Mouse (Mus musculus) layer of hippocampus, adult 8-10 months (tissue): ENCODE measurements around the gene Iscu. TPM values are rescaled to one million over a fixed set of nuclear protein-coding genes. Genes with fewer than 3 reads are reported as not detected.
A peak's percentile ranks its signal among the peaks of the same experiment; 100 is the strongest.

Experiments used
- DNase-seq, 2 experiments: peaks; one replicate each; pipeline ENCODE4 v3.0.0; 2022; ENCODE audit warnings: low spot score in 2 of 2
- total RNA-seq, 4 experiments: library from RNA; stranded (reverse); gene quantifications; 2 replicates each; pipeline ENCODE4 v1.2.4; 2022

The Iscu gene
- total RNA-seq: 100 to 1,000 TPM; 117 to 135 (median 126) TPM

GRCm38 (mm10) chr5:113772450-113772895 is at the start of gene Iscu, which contains the start of gene Sart3:
Gene Iscu, plus strand, starts transcription at chr5:113772748.
Gene Sart3, minus strand, starts transcription at chr5:113772510.
- DNase-seq: peak; percentile 85 to 90

- DNase-seq: no peak
These were observed 48.8 kb upstream of the Iscu start for GRCm38 (mm10) chr5:113723567-113724237.

DNA sequence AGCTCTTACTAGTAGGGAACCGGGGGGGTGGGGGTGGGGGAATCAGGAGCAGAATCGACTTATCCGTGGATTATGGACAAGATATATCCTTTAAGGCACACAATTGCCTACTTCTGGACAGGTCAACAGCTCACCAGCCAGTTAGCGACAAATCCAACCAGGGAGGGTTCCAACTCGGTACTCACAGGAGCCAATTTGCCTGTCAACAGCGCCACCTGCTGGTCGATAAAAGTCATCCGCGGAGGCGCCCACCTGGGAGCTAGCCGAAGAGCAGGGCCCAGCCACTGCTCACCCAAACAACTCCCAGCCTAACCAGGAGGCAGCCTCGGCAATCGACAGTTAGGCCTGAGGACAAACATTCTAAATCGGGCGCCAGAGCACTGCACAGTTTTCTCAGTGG is 48.1 kb upstream of the Iscu start, which contains the start of gene 1700069L16Rik:
TSS of gene 1700069L16Rik (minus strand) at position 327 of the 400 bp plus-strand sequence.
- peak; percentile 75 to 92 for DNase-seq

GRCm38 (mm10) chr5:113725417-113725816 is 47.1 kb upstream of the Iscu start:
- no peak for DNase-seq

DNA sequence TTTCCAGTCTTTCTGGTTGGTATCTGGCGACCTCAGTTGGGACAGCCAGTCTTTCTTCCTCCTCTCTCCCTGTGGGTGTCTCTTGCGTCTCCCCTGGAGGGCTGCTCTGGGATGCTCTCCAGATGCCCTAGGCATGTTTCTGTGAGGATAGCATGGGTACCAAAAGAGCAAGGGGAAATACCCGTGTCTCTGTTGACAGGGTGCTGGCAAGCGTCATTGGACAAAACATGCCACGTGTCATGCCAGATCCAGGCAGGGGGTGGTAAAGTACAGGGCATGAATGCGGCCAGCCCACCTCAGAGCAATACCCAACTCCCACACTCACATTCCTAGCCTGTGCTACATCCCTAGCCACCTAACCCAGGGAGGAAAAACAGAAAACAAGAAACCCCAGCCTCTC is 45.9 kb upstream of the Iscu start:
- no peak for DNase-seq

GRCm38 (mm10) chr5:113727238-113727637 is 45.3 kb upstream of the Iscu start:
- DNase-seq: no peak

DNA sequence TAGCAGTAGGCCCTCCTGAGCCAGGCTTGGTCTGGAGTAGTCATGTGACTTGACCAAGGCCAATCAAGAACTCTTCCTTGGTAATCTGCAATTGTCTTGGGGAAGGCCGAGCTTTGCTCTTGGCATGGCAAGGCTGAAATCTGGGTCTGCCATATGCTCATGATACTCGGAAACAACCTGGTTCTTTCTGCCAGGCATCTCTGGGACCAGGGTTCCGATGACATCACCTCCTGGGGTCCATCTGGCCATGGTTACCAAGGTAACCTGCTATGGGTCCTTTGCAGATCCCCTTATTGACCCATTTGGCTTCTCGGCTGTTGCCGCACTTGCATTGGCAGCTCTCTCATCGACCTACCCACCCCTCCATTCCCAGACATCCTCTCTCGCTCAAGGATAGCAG is 44.5 kb upstream of the Iscu start:
- no peak for DNase-seq

- no peak for DNase-seq
These were observed 43.9 kb upstream of the Iscu start for GRCm38 (mm10) chr5:113728691-113729090.

DNA sequence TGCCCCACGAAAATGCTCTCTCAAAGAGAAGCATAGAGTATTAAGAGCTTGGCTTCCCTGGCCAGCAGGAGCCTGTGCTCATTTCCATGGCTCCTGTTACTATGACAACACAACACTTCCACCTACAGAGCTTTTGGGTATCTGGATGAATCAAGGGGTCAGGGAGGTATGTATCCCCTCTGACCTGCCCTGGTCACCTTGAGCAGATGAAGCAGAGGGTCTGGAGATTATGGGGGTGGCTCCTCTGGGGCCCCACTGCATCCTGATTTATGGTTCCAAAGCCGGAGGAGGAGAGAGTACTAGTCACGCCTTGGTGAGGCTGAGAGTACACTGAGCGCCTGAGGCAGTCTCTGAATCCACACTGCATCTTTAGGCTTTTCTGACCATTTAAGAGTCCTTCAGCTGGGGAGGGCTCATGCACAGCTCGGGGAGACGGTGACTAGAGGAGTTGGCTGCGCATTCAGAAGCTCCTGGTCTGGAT is 41.9 kb upstream of the Iscu start:
- DNase-seq: peak in 1 of 2 experiments; percentile 39

DNA sequence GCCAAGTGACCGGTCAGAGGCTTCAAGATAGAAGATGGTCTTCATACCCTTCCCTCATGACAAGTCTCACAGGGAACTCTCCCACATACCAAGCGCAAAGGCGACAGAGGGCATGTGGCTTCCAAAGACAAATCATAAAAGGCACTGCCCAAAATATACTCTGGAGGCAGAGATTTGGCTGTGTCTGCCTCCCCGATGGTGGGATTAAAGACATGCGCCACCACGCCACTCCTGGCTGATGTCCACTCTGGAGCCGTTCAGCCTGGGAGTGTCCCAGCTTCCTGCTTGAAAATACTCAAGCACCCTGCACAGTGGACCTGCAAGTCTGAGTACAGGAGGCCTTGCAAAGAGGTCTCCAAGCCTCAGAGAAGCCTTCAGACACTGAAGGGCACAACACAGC is 41.4 kb upstream of the Iscu start:
- DNase-seq: no peak

DNA sequence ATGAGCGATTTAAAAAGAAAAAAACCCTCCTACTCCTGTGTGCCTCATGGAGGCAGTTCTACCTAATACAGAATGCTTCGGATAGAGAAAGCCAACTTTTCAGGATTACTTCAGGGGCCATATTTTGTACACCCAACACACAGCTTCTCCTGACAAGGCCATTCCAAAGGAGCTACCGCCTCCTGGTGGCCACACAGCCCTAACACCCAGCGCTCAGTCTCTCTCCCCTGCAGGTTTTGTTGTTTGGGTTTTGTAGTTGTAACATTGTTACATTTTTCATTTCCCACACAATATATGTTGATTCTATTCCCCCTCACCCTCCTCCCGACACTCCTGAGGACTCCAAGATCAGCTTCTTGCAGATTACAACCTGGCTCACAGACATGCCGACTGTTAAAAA is 40.4 kb upstream of the Iscu start:
- DNase-seq: peak in 1 of 2 experiments; percentile 42

DNA sequence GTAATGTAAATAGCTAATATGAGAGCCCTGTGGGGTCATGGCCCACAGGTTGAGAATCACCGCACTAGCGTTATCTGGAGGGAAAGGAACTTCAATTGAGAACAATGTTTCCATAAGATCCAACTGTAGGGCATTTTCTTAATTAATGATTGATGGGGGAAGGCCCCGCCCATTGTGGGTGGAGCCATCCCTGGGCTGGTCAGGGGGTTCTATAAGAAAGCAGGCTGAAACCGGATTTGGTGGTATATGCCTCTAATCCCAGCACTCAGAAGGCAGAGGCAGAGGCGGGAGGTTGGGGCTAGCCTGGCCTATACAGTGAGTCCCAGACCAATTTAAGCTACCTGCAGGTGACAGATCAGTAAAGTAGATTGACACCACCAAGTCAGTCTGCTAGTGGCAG is 38.2 kb upstream of the Iscu start:
- DNase-seq: no peak

DNA sequence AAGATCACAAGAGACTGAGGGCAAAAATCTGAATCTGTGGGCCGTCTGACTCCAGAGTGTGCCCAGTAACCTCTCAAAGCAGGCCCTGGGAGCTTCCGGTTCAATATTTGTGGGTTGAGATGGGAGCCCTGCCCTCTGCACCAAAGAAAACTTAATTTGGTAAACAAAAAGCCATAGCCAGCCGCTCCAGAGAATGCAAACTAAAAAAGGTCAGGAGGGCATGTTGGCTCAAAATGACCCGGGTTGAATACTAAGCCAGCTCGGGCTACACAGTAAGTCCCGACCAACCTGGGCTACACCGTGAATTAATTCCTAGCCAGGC is 37.6 kb upstream of the Iscu start:
- no peak for DNase-seq

DNA sequence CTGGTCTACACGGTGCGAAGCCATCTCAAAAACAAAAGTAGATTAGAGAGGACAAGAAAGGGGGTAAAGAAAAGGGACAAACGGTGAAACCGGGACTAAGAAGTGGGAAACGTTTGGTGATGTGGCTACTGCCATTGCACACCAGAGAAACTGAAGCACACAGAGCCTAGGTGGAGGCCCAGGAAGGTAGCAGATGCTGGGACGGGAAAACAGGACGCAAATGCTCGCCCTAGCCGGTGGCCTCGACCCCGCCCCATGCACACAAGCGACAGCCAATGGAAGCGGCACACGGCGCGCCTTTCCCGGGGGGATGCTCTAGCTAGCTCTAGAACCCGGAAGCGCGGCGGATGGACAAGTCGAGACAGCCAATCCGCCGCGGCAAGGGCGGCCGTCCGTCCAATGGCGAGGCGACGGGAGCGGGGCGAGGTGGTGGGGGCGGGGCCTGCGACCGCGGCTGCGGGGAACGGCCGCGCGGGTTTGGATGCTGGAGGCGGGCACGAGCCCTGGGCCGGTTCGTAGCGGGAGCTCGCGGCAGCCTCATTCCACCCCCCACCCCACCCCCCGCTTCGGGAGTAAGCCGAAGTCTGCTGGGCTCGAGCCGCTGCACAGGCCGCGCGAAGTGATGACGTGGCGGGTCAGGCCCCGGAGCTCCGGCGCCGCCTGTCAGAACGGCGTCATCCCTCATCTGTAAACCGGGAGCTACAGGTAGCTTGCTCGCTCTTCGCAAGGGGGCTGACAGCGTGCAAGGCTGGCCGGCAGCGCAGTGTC is 37.0 kb upstream of the Iscu start, which contains the start of gene Ficd:
TSS of gene Ficd (plus strand) at position 459 of the 768 bp plus-strand sequence.
- DNase-seq: peak; percentile 85 to 90

- no peak for DNase-seq
These were observed 36.4 kb upstream of the Iscu start for GRCm38 (mm10) chr5:113736113-113736502.

- no peak for DNase-seq
These were observed 35.9 kb upstream of the Iscu start for GRCm38 (mm10) chr5:113736522-113737164.

DNA sequence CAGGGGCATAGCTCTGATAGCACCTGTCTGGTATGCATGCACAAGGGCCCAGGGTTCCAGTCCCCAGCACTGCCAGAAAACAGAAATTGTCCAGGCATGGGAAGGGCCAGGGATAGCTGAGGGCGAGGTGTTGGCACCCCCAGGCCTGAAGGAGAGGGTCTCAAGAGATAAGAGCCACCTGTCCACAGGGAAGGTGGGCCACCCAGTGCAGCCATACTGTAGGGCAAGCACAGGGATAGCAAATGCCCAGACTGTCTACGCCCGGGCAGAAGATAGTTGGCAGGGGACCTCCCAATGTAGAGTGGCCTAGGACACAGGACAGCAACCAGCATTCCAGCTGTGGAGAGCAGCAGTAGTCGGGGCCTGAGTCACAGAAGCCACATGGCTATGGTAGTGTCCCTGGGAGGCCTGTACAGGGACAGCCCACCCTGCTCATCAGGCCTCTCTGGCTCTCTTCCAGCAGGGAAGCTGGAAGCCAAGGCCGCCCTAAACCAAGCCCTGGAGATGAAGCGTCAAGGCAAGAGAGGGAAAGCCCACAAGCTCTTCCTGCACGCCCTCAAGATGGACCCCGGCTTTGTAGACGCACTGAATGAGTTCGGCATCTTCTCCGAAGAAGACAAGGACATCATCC is 34.8 kb upstream of the Iscu start:
- DNase-seq: no peak

GRCm38 (mm10) chr5:113747629-113748028 is 24.9 kb upstream of the Iscu start:
- no peak for DNase-seq

- no peak for DNase-seq
These were observed 23.8 kb upstream of the Iscu start for GRCm38 (mm10) chr5:113748556-113749331.

DNA sequence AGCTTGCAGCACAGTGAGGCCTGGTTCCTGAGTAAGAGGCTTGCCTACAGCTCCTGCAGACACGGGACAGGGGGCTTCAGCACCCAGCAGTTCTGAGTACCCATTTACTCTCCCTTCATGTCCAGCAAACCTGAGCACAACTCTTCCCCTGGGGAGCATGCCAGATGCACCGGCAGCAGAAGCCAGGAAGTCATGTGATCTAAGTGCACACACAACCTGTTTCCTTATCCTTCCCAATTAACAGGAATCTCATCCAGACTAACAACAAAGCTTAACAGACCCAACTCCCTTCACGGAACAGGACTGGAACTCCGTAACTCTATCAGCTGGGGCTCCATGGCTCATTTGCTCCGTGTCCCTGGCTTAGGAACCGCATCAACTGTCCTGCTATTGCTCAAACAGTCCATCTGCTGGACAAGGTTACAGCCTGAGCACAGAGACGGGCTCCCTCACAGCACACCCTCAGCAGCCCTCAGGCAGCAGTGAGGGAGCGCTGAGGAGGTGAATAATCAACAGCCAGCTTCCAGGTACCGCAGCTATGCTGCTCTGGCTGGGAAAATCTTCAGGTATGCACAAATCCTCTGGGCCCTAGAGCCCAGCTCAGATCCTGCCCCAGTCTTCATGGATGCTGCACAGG is 20.9 kb upstream of the Iscu start:
- no peak for DNase-seq
